Mouse (Mus musculus) MEL (cell line): Measurements from ENCODE around the gene Dguok. TPM values are rescaled to one million over a fixed set of nuclear protein-coding genes. Genes with fewer than 3 reads are reported as not detected.

Experiments
- DNase-seq: peaks from one replicate; pipeline ENCODE4 v3.0.0; 2011; ENCODE audit warnings: low read depth, low spot score
- H3K27ac ChIP-seq: 2 replicates; pipeline ENCODE4 v1.5.1; 2012; ENCODE audit warnings: low read depth, mild to moderate bottlenecking, control low read depth, low read length, moderate library complexity; ENCODE audit not compliant: control insufficient read depth
- H3K27me3 ChIP-seq, 2 experiments: fragments of 150-350 bp in 1 of 2; sonication (generic) in 1 of 2; 2 replicates each; pipeline ENCODE4 v1.6.1; 2012; ENCODE audit warnings: low read length in 2 of 2, mild to moderate bottlenecking in 2 of 2, improper control_type of control experiment in 1 of 2, moderate library complexity in 1 of 2; ENCODE audit not compliant: insufficient read depth in 2 of 2, control insufficient read depth in 1 of 2
- H3K36me3 ChIP-seq, 2 experiments: 2 replicates each; pipeline ENCODE4 v1.6.1; 2012 to 2014; ENCODE audit warnings: low read length in 2 of 2, improper control_type of control experiment in 1 of 2, inconsistent platforms in 1 of 2, mild to moderate bottlenecking in 1 of 2; ENCODE audit not compliant: insufficient read depth in 2 of 2, control insufficient read depth in 1 of 2
- H3K4me1 ChIP-seq, 2 experiments: fragments of 150-350 bp in 1 of 2; sonication (generic) in 1 of 2; 2 replicates each; pipeline ENCODE4 v1.6.1; 2012; ENCODE audit warnings: low read length in 2 of 2, improper control_type of control experiment in 1 of 2, mild to moderate bottlenecking in 1 of 2; ENCODE audit not compliant: insufficient read depth in 2 of 2, control insufficient read depth in 1 of 2
- H3K4me3 ChIP-seq, 2 experiments: fragments of 150-350 bp in 1 of 2; sonication (generic) in 1 of 2; 2 replicates each; pipeline ENCODE4 v1.5.1; 2012; ENCODE audit warnings: low read depth in 2 of 2, low read length in 2 of 2, mild to moderate bottlenecking in 2 of 2, moderate library complexity in 2 of 2, control low read depth in 1 of 2, improper control_type of control experiment in 1 of 2; ENCODE audit not compliant: control insufficient read depth in 1 of 2, insufficient read depth in 1 of 2
- H3K79me2 ChIP-seq: 2 replicates; pipeline ENCODE4 v1.6.1; 2012; ENCODE audit warnings: mild to moderate bottlenecking, low read length, moderate library complexity; ENCODE audit not compliant: control insufficient read depth, poor library complexity, insufficient read depth
- H3K9ac ChIP-seq: 2 replicates; pipeline ENCODE4 v1.6.1; 2012; ENCODE audit warnings: low read depth, mild to moderate bottlenecking, control low read depth, low read length, moderate library complexity; ENCODE audit not compliant: control insufficient read depth, poor library complexity, severe bottlenecking
- H3K9me3 ChIP-seq: fragments of 150-350 bp; sonication (generic); replicated peaks from 2 replicates; pipeline ENCODE4 v1.6.1; 2012; ENCODE audit warnings: mild to moderate bottlenecking, low read length, improper control_type of control experiment, moderate library complexity; ENCODE audit not compliant: insufficient read depth
- E2F4 ChIP-seq: IDR thresholded peaks from 2 replicates; pipeline ENCODE4 v1.6.1; 2011; ENCODE audit warnings: low read depth, low read length, improper control_type of control experiment, borderline replicate concordance
- ELF1 ChIP-seq: IDR thresholded peaks from 2 replicates; pipeline ENCODE4 v1.6.1; 2014; ENCODE audit warnings: low read depth, mild to moderate bottlenecking, inconsistent platforms, low read length, improper control_type of control experiment, moderate library complexity
- EP300 ChIP-seq, 2 experiments: IDR thresholded peaks; 2 replicates each; pipeline ENCODE4 v1.6.1; 2011; ENCODE audit warnings: improper control_type of control experiment in 2 of 2, low read length in 2 of 2, low read depth in 1 of 2, mild to moderate bottlenecking in 1 of 2
- GATA1 ChIP-seq: IDR thresholded peaks from 2 replicates; pipeline ENCODE4 v1.6.1; 2011; ENCODE audit warnings: low read depth, low read length, improper control_type of control experiment
- KAT2A ChIP-seq: conservative IDR thresholded peaks from 2 replicates; pipeline ENCODE4 v1.6.1; 2012; ENCODE audit warnings: low read depth, low read length, improper control_type of control experiment, inconsistent platforms
- MAFK ChIP-seq: IDR thresholded peaks from 2 replicates; pipeline ENCODE4 v1.6.1; 2011; ENCODE audit warnings: low read depth, mild to moderate bottlenecking, low read length, improper control_type of control experiment, borderline replicate concordance
- MAZ ChIP-seq: IDR thresholded peaks from 2 replicates; pipeline ENCODE4 v1.6.1; 2012; ENCODE audit warnings: low read depth, mild to moderate bottlenecking, inconsistent platforms, low read length, improper control_type of control experiment
- MXI1 ChIP-seq: IDR thresholded peaks from 2 replicates; pipeline ENCODE4 v1.6.1; 2011; ENCODE audit warnings: mild to moderate bottlenecking, low read depth, low read length, improper control_type of control experiment
- NELFE ChIP-seq: IDR thresholded peaks from 2 replicates; pipeline ENCODE4 v1.6.1; 2011; ENCODE audit warnings: low read depth, low read length, improper control_type of control experiment
- NRF1 ChIP-seq: IDR thresholded peaks from 2 replicates; pipeline ENCODE4 v1.6.1; 2014; ENCODE audit warnings: low read depth, mild to moderate bottlenecking, inconsistent platforms, low read length, improper control_type of control experiment, moderate library complexity; ENCODE audit not compliant: poor library complexity, insufficient read depth, severe bottlenecking
- POLR2A ChIP-seq, 2 experiments: IDR thresholded peaks; 2 replicates each; pipeline ENCODE4 v1.6.1; 2011 to 2012; ENCODE audit warnings: low read length in 2 of 2, mild to moderate bottlenecking in 2 of 2, control low read depth in 1 of 2, improper control_type of control experiment in 1 of 2, low read depth in 1 of 2, moderate library complexity in 1 of 2; ENCODE audit not compliant: control insufficient read depth in 1 of 2, insufficient read depth in 1 of 2, poor library complexity in 1 of 2
- POLR2AphosphoS2 ChIP-seq: IDR thresholded peaks from 2 replicates; pipeline ENCODE4 v1.6.1; 2011; ENCODE audit warnings: low read length, improper control_type of control experiment
- POLR2AphosphoS5 ChIP-seq: IDR thresholded peaks from 2 replicates; pipeline ENCODE4 v1.6.1; 2012; ENCODE audit warnings: low read depth, borderline replicate concordance, mild to moderate bottlenecking, inconsistent platforms, low read length, moderate library complexity, mixed read lengths
- RCOR1 ChIP-seq: IDR thresholded peaks from 2 replicates; pipeline ENCODE4 v1.6.1; 2012; ENCODE audit warnings: low read depth, mild to moderate bottlenecking, inconsistent platforms, low read length, improper control_type of control experiment
- SMC3 ChIP-seq: IDR thresholded peaks from 2 replicates; pipeline ENCODE4 v1.6.1; 2011; ENCODE audit warnings: low read depth, low read length, improper control_type of control experiment
- TAL1 ChIP-seq: IDR thresholded peaks from 2 replicates; pipeline ENCODE4 v1.6.1; 2012; ENCODE audit warnings: mild to moderate bottlenecking, inconsistent platforms, low read length, moderate library complexity, mixed read lengths
- TBP ChIP-seq: IDR thresholded peaks from 2 replicates; pipeline ENCODE4 v1.8.0; 2011; ENCODE audit warnings: low read depth, low read length, improper control_type of control experiment
- TCF12 ChIP-seq: IDR thresholded peaks from 2 replicates; pipeline ENCODE4 v1.6.1; 2014; ENCODE audit warnings: low read depth, mild to moderate bottlenecking, inconsistent platforms, low read length, improper control_type of control experiment, moderate library complexity
- UBTF ChIP-seq: IDR thresholded peaks from 2 replicates; pipeline ENCODE4 v1.6.1; 2012; ENCODE audit warnings: low read depth, mild to moderate bottlenecking, inconsistent platforms, low read length, improper control_type of control experiment, moderate library complexity, borderline replicate concordance; ENCODE audit not compliant: insufficient read depth
- USF1 ChIP-seq: IDR thresholded peaks from 2 replicates; pipeline ENCODE4 v1.6.1; 2014; ENCODE audit warnings: low read depth, mild to moderate bottlenecking, inconsistent platforms, low read length, improper control_type of control experiment, moderate library complexity
- USF2 ChIP-seq, 2 experiments: IDR thresholded peaks; 2 replicates each; pipeline ENCODE4 v1.6.1; 2011 to 2012; ENCODE audit warnings: improper control_type of control experiment in 2 of 2, low read length in 2 of 2, borderline replicate concordance in 1 of 2, inconsistent platforms in 1 of 2, low read depth in 1 of 2, mild to moderate bottlenecking in 1 of 2; ENCODE audit not compliant: insufficient read depth in 1 of 2
- ZKSCAN1 ChIP-seq: IDR thresholded peaks from 2 replicates; pipeline ENCODE4 v1.6.1; 2012; ENCODE audit warnings: low read depth, mild to moderate bottlenecking, inconsistent platforms, low read length, improper control_type of control experiment, moderate library complexity
- ZNF384 ChIP-seq: IDR thresholded peaks from 2 replicates; pipeline ENCODE4 v1.6.1; 2012; ENCODE audit warnings: low read depth, mild to moderate bottlenecking, inconsistent platforms, low read length, improper control_type of control experiment
- polyA plus RNA-seq, 2 experiments: library from polyadenylated mRNA; stranded (reverse) in 1 of 2; unstranded in 1 of 2; fragments of >175 nt in 1 of 2; fragments of >200 nt in 1 of 2; gene quantifications; 2 replicates each; pipeline versions ENCODE4 v1.2.1 to v1.2.4; 2012; ENCODE audit warnings: low replicate concordance in 2 of 2, low read depth in 1 of 2; ENCODE audit not compliant: insufficient read length in 2 of 2, insufficient read depth in 1 of 2, missing spikeins in 1 of 2
- total RNA-seq: library from RNA; depleted of rRNA; stranded (reverse); fragments of 300-350 nt; gene quantifications from 2 replicates; pipeline ENCODE4 v1.2.3, GENCODE M21; 2012

Gene Dguok
- total and polyA plus RNA-seq, 3 experiments = 13.4 to 21.0 TPM; not detected in 1

DNA sequence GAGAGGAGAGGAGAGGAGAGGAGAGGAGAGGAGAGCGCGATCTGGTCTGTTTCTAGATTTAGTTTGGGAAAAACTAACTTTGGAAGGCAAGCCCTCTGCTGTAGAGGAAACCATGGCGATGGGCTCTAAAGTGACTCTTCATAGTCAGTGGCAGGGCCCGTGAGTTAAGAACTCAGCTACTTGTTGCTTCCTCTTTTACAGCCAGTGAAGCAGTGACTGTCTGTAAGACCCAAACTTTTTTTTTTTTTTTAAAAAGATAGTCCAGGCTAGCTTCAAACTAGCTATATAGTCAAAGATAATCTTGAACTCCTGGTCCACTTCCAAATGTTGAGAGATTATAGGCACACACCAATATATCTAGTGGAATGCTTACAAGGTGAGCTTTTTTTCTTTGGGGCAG, 70.2 kb downstream of the Dguok start:
- no peak overlapping the region for H3K4me3 ChIP-seq
- H3K27me3 ChIP-seq = no peaks in the 10 kb centered on the region
- no peaks in the 10 kb centered on the region for H3K9me3 ChIP-seq
- DNase-seq = peak; percentile 82
- H3K27ac ChIP-seq = no peak overlapping the region
- H3K4me1 ChIP-seq = peaks cover 5 to 20% of the 10 kb centered on the region in 2 experiments
- peaks cover 12% of the 10 kb centered on the region for H3K79me2 ChIP-seq
- H3K9ac ChIP-seq = no peak overlapping the region
- TF ChIP-seq POLR2AphosphoS2 (no peak), TBP (no peak), NELFE (no peak), TCF12 (no peak), GATA1 (peak; percentile 41; the same call in 1 of the 2 replicates), UBTF (no peak), USF1 (no peak), ZNF384 (peak; percentile 99), MXI1 (no peak)
- peaks cover 3 to 15% of the 10 kb centered on the region in 2 experiments; a peak in 3 of 4 replicates for H3K36me3 ChIP-seq

DNA sequence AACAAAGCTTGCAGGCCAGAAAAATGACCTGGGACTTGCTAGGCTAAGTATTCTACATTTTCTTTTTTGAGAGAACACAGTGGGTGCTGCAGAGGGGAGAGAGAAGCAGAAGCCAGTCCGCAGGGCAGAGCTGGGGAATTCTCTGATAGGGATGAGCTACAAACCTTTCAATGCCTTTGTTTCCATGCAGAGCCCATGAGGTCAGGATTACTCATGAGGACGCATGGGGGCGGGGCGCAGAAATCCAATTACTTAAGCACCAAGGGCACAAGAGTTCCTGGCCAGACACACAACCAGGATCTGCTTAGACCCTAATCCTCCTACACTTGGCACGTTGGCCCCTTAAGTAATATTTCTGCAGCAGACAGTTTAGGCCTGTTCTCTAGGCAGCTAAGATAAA, 71.6 kb downstream of the Dguok start:
- H3K36me3 ChIP-seq = peaks cover 12 to 13% of the 10 kb centered on the region in 2 experiments
- H3K4me1 ChIP-seq = peaks cover 5 to 10% of the 10 kb centered on the region in 2 experiments; a peak in 3 of 4 replicates
- no peak for DNase-seq
- no peaks in the 10 kb centered on the region for H3K9me3 ChIP-seq
- no peak overlapping the region for H3K4me3 ChIP-seq
- no peaks in the 10 kb centered on the region for H3K27me3 ChIP-seq
- no peak overlapping the region for H3K27ac ChIP-seq
- no peak for TF ChIP-seq ZKSCAN1
- TF ChIP-seq USF1 = no peak
- TF ChIP-seq TAL1 = no peak
- no peak for TF ChIP-seq TCF12
- TF ChIP-seq KAT2A = no peak
- TF ChIP-seq MAFK = no peak
- TF ChIP-seq EP300 (IDR thresholded peaks at IDR 0.05; ENCODE audit: low read depth in 1 of 2, low read length in 2 of 2) = no peak
- no peak for TF ChIP-seq POLR2A (IDR thresholded peaks at IDR 0.05; ENCODE audit: control insufficient read depth in 1 of 2, insufficient read depth in 1 of 2, low read depth in 1 of 2, low read length in 2 of 2, poor library complexity in 1 of 2)
- no peak for TF ChIP-seq POLR2AphosphoS2
- H3K9ac ChIP-seq = no peak overlapping the region
- H3K79me2 ChIP-seq = peaks cover 10% of the 10 kb centered on the region

GRCm38 (mm10) chr6:83433546-83433945, 73.2 kb downstream of the Dguok start:
- Histone ChIP-seq H3K4me3 (no peak overlapping the region), H3K27ac (no peak overlapping the region), H3K9me3 (no peaks in the 10 kb centered on the region), H3K36me3 (peaks cover 9 to 19% of the 10 kb centered on the region in 2 experiments), H3K4me1 (peaks cover 5 to 8% of the 10 kb centered on the region in 2 experiments; a peak in 3 of 4 replicates), H3K9ac (no peak overlapping the region), H3K27me3 (no peaks in the 10 kb centered on the region)
- no peak for DNase-seq
- TF ChIP-seq MAFK (no peak), ZKSCAN1 (no peak), POLR2A (IDR thresholded peaks at IDR 0.05; ENCODE audit: control insufficient read depth in 1 of 2, insufficient read depth in 1 of 2, low read depth in 1 of 2, low read length in 2 of 2, poor library complexity in 1 of 2) (no peak), TBP (no peak), MAZ (no peak), ZNF384 (no peak), POLR2AphosphoS5 (no peak), NRF1 (no peak), TCF12 (no peak), SMC3 (no peak), USF2 (IDR thresholded peaks at IDR 0.05; ENCODE audit: borderline replicate concordance in 1 of 2, insufficient read depth in 1 of 2, low read depth in 1 of 2, low read length in 2 of 2) (no peak), ELF1 (no peak), RCOR1 (no peak), E2F4 (no peak)
- TF ChIP-seq, all 39 proteins: peak for 0
- H3K79me2 ChIP-seq = peaks cover 9% of the 10 kb centered on the region
